Comparison of ENCODE assay signal across 9 mouse cellular contexts in genomic region chr9:67315356-67315755, GRCm38 (mm10).
DNase-seq lines count a peak whose midpoint lies in the region; ATAC-seq and TF ChIP-seq lines count a peak whose summit lies in the region.
"Had no signal": no experiment of that assay in that cellular context is flagged by ENCODE, and none has a peak within 500 bp of the region (broad histone marks: within the 10 kb centered on the region; RNA-seq: fewer than 3 reads in every experiment).

No protein-coding gene starts in this region.

- H3K79me2 ChIP-seq in liver, adult 2 months (ENCODE audit: control insufficient read depth, insufficient read depth, low read length): no peaks in the 10 kb centered on the region

- H3K27me3 ChIP-seq in liver, adult 2 months (ENCODE audit: control insufficient read depth, insufficient read depth, low read length): no peaks in the 10 kb centered on the region
- no peaks in the 10 kb centered on the region for H3K27me3 ChIP-seq in liver, embryonic 12.5 days (replicated peaks)
- H3K27me3 ChIP-seq in liver, embryonic 14.5 days (ENCODE audit: control insufficient read depth, insufficient read depth, low read length): no peaks in the 10 kb centered on the region

- no peak overlapping the region for H3K4me2 ChIP-seq in liver, embryonic 12.5 days
- no peak overlapping the region for H3K4me2 ChIP-seq in liver, embryonic 14.5 days (ENCODE audit: low read depth)

- H3K9me3 ChIP-seq in liver, embryonic 12.5 days (replicated peaks): no peaks in the 10 kb centered on the region
- no peaks in the 10 kb centered on the region for H3K9me3 ChIP-seq in liver, embryonic 14.5 days (ENCODE audit: control insufficient read depth, low read length)

- no peak overlapping the region for H3K9ac ChIP-seq in liver, adult 2 months (ENCODE audit: low read depth, low read length)
- no peak overlapping the region for H3K9ac ChIP-seq in liver, embryonic 12.5 days
- H3K9ac ChIP-seq in liver, embryonic 14.5 days (replicated peaks): no peak overlapping the region

- H3K4me1 ChIP-seq in liver, adult 2 months (ENCODE audit: control insufficient read depth, insufficient read depth, low read length): no peaks in the 10 kb centered on the region
- no peaks in the 10 kb centered on the region for H3K4me1 ChIP-seq in liver, embryonic 12.5 days
- H3K4me1 ChIP-seq in liver, embryonic 14.5 days (replicated peaks; ENCODE audit: control insufficient read depth in 2 of 2, insufficient read depth in 2 of 2, low read length in 1 of 2): no peaks in the 10 kb centered on the region

- ATAC-seq in liver, embryonic 12.5 days: no peak
- no peak for ATAC-seq in liver, embryonic 14.5 days (ENCODE audit: insufficient read depth)
- no peak for ATAC-seq in granulocyte monocyte progenitor cell, adult 5-6 weeks (replicated peaks; ENCODE audit: poor library complexity, severe bottlenecking)

- no peaks in the 10 kb centered on the region for H3K36me3 ChIP-seq in liver, adult 2 months (ENCODE audit: control insufficient read depth, insufficient read depth, low read length)
- no peaks in the 10 kb centered on the region for H3K36me3 ChIP-seq in liver, embryonic 12.5 days
- no peaks in the 10 kb centered on the region for H3K36me3 ChIP-seq in liver, embryonic 14.5 days (replicated peaks; ENCODE audit: control insufficient read depth, insufficient read depth, low read depth)

- no peak for TF ChIP-seq EP300 in liver, embryonic 14.5 days (IDR thresholded peaks at IDR 0.05; ENCODE audit: low read depth)

- intact Hi-C loops in gastrocnemius, adult 2 months (cut with DNase I): loop anchor here (5.0 kb wide), 1 partner anchor 317 kb away; no protein-coding TSS in a partner anchor

- 27% methylated on average over 3 of the region's 3 CpGs for WGBS in liver, adult 2 months
- 16% methylated on average over 3 of the region's 3 CpGs for WGBS in liver, embryonic 12.5 days (ENCODE audit: insufficient replicate concordance)
- 7% methylated on average over 3 of the region's 3 CpGs for WGBS in liver, embryonic 14.5 days (ENCODE audit: insufficient replicate concordance)

- TF ChIP-seq POLR2A in liver, adult 2 months (IDR thresholded peaks at IDR 0.05; ENCODE audit: extremely low read depth, insufficient read depth, low read length): no peak

- TF ChIP-seq CTCF in liver, adult 2 months (IDR thresholded peaks at IDR 0.05; ENCODE audit: low read depth, low read length): peak; percentile 64; the same call in 1 of the 2 replicates
- TF ChIP-seq CTCF in gastrocnemius, adult 2 months (IDR thresholded peaks at IDR 0.05): peak; percentile 70
- peak; percentile 59 for TF ChIP-seq CTCF in liver, embryonic 14.5 days (IDR thresholded peaks at IDR 0.05; ENCODE audit: low read depth)

- H3K4me3 ChIP-seq in liver, adult 2 months (ENCODE audit: insufficient read depth, low read depth, low read length): no peak overlapping the region
- no peak overlapping the region for H3K4me3 ChIP-seq in liver, embryonic 12.5 days
- no peak overlapping the region for H3K4me3 ChIP-seq in gastrocnemius, adult 2 months
- no peak overlapping the region for H3K4me3 ChIP-seq in liver, embryonic 14.5 days (ENCODE audit: insufficient read depth in 1 of 2, low read depth in 2 of 2, low read length in 2 of 2)

- DNase-seq in liver, adult 2 months (ENCODE audit: extremely low read depth, low read depth, low spot score): no peak
- DNase-seq in ZHBTc4 (ENCODE audit: low read depth, low spot score): peak; percentile 71
- peak; percentile 32 to 49 for DNase-seq in cerebellum, adult 18-20 months
- DNase-seq in gastrocnemius, adult 2 months: peak; percentile 59
- no peak for DNase-seq in liver, embryonic 14.5 days (ENCODE audit: low read depth in 3 of 3, low spot score in 3 of 3)
- DNase-seq in right cerebral cortex, postnatal 10 days (ENCODE audit: low spot score in 2 of 2): peak; percentile 60 to 69

- H3K27ac ChIP-seq in liver, adult 2 months (replicated peaks; ENCODE audit: insufficient read depth, low read depth, low read length): no peak overlapping the region
- no peak overlapping the region for H3K27ac ChIP-seq in liver, embryonic 12.5 days
- no peak overlapping the region for H3K27ac ChIP-seq in gastrocnemius, adult 2 months
- H3K27ac ChIP-seq in liver, embryonic 14.5 days: no peak overlapping the region
- H3K27ac ChIP-seq: macrophage had no signal

Comparison
In these comparisons a context has a peak if more than half of its experiments do, and no peak if none do; other contexts are left out.
1. DNase-seq: peak in ZHBTc4 (single experiment), cerebellum, adult 18-20 months (2 of 2), gastrocnemius, adult 2 months (single experiment) and right cerebral cortex, postnatal 10 days (2 of 2); none in liver, adult 2 months (single experiment) and liver, embryonic 14.5 days (0 of 3).
2. Peak in every context shown above with its lines, with median percentiles within 50 percentile points of each other: CTCF ChIP-seq.